Mouse (Mus musculus) heart, adult 18-20 months (tissue): ENCODE data around the gene Asb1. TPM values are rescaled to one million over a fixed set of nuclear protein-coding genes. Genes with fewer than 3 reads are reported as not detected.

Experiments used
- DNase-seq, 2 experiments: peaks; one replicate each; pipeline ENCODE4 v3.0.0; 2021 to 2022; ENCODE audit warnings: mixed read lengths in 1 of 2
- total RNA-seq, 2 experiments: library from RNA; stranded (reverse); gene quantifications; 2 replicates each; pipeline ENCODE4 v1.2.3; 2021

Asb1 gene
- total RNA-seq, 2 experiments from 2014 or later = 22.4 to 26.0 TPM

GRCm38 (mm10) chr1:91606701-91607100 is 66.4 kb downstream of the Asb1 start:
- no peak for DNase-seq

GRCm38 (mm10) chr1:91607141-91607540 is 66.8 kb downstream of the Asb1 start:
- no peak for DNase-seq

Other genes with a start within 250 kb of the Asb1 start
- 10 to 100 TPM; 15.9 to 18.7 TPM for gene Scly, start 242.2 kb upstream of the Asb1 start, total RNA-seq
- gene Espnl, start 218.5 kb upstream of the Asb1 start, total RNA-seq = not detected
- gene Klhl30, start 189.5 kb upstream of the Asb1 start, total RNA-seq = 10 to 100 TPM; 47.1 to 54.9 TPM
- not detected for gene Erfe, start 174.1 kb upstream of the Asb1 start, total RNA-seq
- 10 to 100 TPM; 46.9 to 51.0 TPM for gene Ilkap, start 141.7 kb upstream of the Asb1 start, total RNA-seq
- 10 to 100 TPM; 21.6 to 23.0 TPM for gene Hes6, start 126.5 kb upstream of the Asb1 start, total RNA-seq
- gene Per2, start 81.2 kb upstream of the Asb1 start, total RNA-seq = 1 to 10 TPM; 4.7 to 5.6 TPM
- 1 to 10 TPM; 6.0 to 6.5 TPM for gene Traf3ip1, start 45.9 kb upstream of the Asb1 start, total RNA-seq